Mouse (Mus musculus) testis, adult 2 months (tissue): ENCODE data around the gene Tbc1d8.

Source experiments
- CTCF ChIP-seq: fragments of 200-500 bp; IDR thresholded peaks from 2 replicates; pipeline ENCODE4 v1.5.1; 2012; ENCODE audit warnings: low read depth, mild to moderate bottlenecking, inconsistent platforms, low read length, moderate library complexity; ENCODE audit not compliant: control insufficient read depth, insufficient read depth, insufficient replicate concordance
- POLR2A ChIP-seq: fragments of 200-500 bp; IDR thresholded peaks from 2 replicates; pipeline ENCODE4 v1.6.1; 2012; ENCODE audit warnings: low read depth, mild to moderate bottlenecking, inconsistent platforms, low read length, moderate library complexity; ENCODE audit not compliant: control insufficient read depth

GRCm38 (mm10) chr1:39379021-39379420 lies 99.5 kb downstream of the Tbc1d8 start:
- TF ChIP-seq CTCF: no peak
- TF ChIP-seq POLR2A: no peak
